Mouse (Mus musculus) T-helper 17 cell (primary cell): Measurements from ENCODE around the gene Ivd.

Experiments used
- in situ Hi-C, 2 experiments: fragments of 300-600 bp; cut with MboI, MseI; formaldehyde crosslinking; loops; 1 replicate in 1 of 2; 2 replicates in 1 of 2; pipeline ENCODE4 v1.15.1; 2025; ENCODE audit warnings: high pct_unique_total_duplicates in 2 of 2

Ivd gene

GRCm38 (mm10) chr2:118861454-118862339 is at the start of gene Ivd:
Ivd (plus strand) TSS chr2:118861954.
- in situ Hi-C loops, result no loop called here

GRCm38 (mm10) chr2:118812724-118813123 is 49.0 kb upstream of the Ivd start:
- in situ Hi-C loops, result no loop called here

- in situ Hi-C loops, result no loop called here
These were observed 47.5 kb upstream of the Ivd start, which contains the start of gene Knstrn for GRCm38 (mm10) chr2:118813981-118814836. Knstrn (plus strand) TSS chr2:118814003.

- in situ Hi-C loops, result no loop called here
These were observed 39.0 kb upstream of the Ivd start for GRCm38 (mm10) chr2:118822800-118823199.

GRCm38 (mm10) chr2:118824396-118824795 is 37.4 kb upstream of the Ivd start:
- in situ Hi-C loops, result no loop called here

- in situ Hi-C loops, result loop anchor here in 1 of 2 experiments (25.0 kb wide), 1 partner anchor 892 kb away; no protein-coding TSS in a partner anchor
These were observed 32.7 kb upstream of the Ivd start for GRCm38 (mm10) chr2:118829096-118829495.

- in situ Hi-C loops, result loop anchor here in 1 of 2 experiments (25.0 kb wide), 1 partner anchor 897 kb away; no protein-coding TSS in a partner anchor
These were observed 27.7 kb upstream of the Ivd start for GRCm38 (mm10) chr2:118834061-118834460.

- in situ Hi-C loops, result loop anchor here in 1 of 2 experiments (25.0 kb wide), 1 partner anchor 898 kb away; no protein-coding TSS in a partner anchor
These were observed 26.6 kb upstream of the Ivd start for GRCm38 (mm10) chr2:118835115-118835514.

GRCm38 (mm10) chr2:118838330-118838729 is 23.4 kb upstream of the Ivd start:
- in situ Hi-C loops, result loop anchor here in 1 of 2 experiments (25.0 kb wide), 1 partner anchor 901 kb away; no protein-coding TSS in a partner anchor

GRCm38 (mm10) chr2:118841186-118841585 is 20.6 kb upstream of the Ivd start:
- in situ Hi-C loops, result loop anchor here in 1 of 2 experiments (25.0 kb wide), 1 partner anchor 904 kb away; no protein-coding TSS in a partner anchor

- in situ Hi-C loops, result loop anchor here in 1 of 2 experiments (25.0 kb wide), 1 partner anchor 904 kb away; no protein-coding TSS in a partner anchor
These were observed 20.0 kb upstream of the Ivd start for GRCm38 (mm10) chr2:118841774-118842173.

GRCm38 (mm10) chr2:118844427-118844826 is 17.3 kb upstream of the Ivd start:
- in situ Hi-C loops, result loop anchor here in 1 of 2 experiments (25.0 kb wide), 1 partner anchor 907 kb away; no protein-coding TSS in a partner anchor

GRCm38 (mm10) chr2:118846246-118846645 is 15.5 kb upstream of the Ivd start:
- in situ Hi-C loops, result loop anchor here in 1 of 2 experiments (25.0 kb wide), 1 partner anchor 909 kb away; no protein-coding TSS in a partner anchor

- in situ Hi-C loops, result no loop called here
These were observed 10.0 kb upstream of the Ivd start for GRCm38 (mm10) chr2:118851756-118852155.

- in situ Hi-C loops, result no loop called here
These were observed 554 bp downstream of the Ivd start for GRCm38 (mm10) chr2:118862340-118862675.

- in situ Hi-C loops, result no loop called here
These were observed 8.8 kb downstream of the Ivd start for GRCm38 (mm10) chr2:118870601-118871000.

GRCm38 (mm10) chr2:118871032-118871431 is 9.3 kb downstream of the Ivd start:
- in situ Hi-C loops, result no loop called here

- in situ Hi-C loops, result no loop called here
These were observed 11.3 kb downstream of the Ivd start for GRCm38 (mm10) chr2:118873018-118873417.

- in situ Hi-C loops, result no loop called here
These were observed 12.2 kb downstream of the Ivd start for GRCm38 (mm10) chr2:118873890-118874430.

- in situ Hi-C loops, result loop anchor here (5.0 kb wide), 3 partner anchors 108 to 238 kb away; partner anchors contain the start of gene Ccdc9b (in 1 of the 2)
These were observed 13.6 kb downstream of the Ivd start for GRCm38 (mm10) chr2:118875316-118875715.

- in situ Hi-C loops, result loop anchor here (5.0 kb wide), 3 partner anchors 109 to 239 kb away; partner anchors contain the start of gene Ccdc9b (in 1 of the 2)
These were observed 14.7 kb downstream of the Ivd start for GRCm38 (mm10) chr2:118876453-118876852.
